ENCODE assay signal across 16 mouse cellular contexts in the genomic region with DNA sequence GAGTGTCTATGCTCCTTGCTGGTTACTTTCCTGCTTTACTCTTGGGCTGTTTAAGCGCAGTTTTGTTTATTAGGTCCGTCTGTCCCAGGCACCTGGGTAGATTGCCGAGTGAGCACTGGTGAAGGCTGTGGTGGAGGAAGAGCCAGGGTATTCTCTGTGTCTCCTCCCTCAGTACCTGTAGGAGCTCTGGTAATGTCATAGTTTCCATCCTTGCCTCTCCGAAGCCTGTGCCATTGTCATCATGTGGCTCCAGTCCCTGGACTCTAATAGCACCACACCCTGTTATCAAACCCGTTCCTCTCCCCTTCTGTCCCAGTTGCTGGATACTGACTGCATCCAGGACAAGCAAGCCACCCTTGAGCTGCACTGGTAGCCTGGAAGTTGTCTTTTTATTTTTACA.
"Had no signal": no experiment of that assay in that cellular context is flagged by ENCODE, and none has a peak within 500 bp of the region (broad histone marks: within the 10 kb centered on the region; RNA-seq: fewer than 3 reads in every experiment).

No protein-coding gene starts in this region.

- H3K27ac ChIP-seq: macrophage; midbrain, embryonic 13.5 days; midbrain, embryonic 15.5 days; neural tube, embryonic 12.5 days; stomach, embryonic 15.5 days; stomach, postnatal 0 days had no signal

- DNase-seq: liver, postnatal 0 days; lung, embryonic 14.5 days; lung, postnatal 10 days; lung, postnatal 36 days; right cerebral cortex, postnatal 14 days; thymus, adult 2 months; thymus, postnatal 25 days; thymus, postnatal 4 days had no signal

- H3K9ac ChIP-seq: liver, postnatal 0 days; lung, embryonic 14.5 days; midbrain, embryonic 13.5 days; midbrain, embryonic 15.5 days; neural tube, embryonic 12.5 days; stomach, embryonic 15.5 days had no signal

- H3K9me3 ChIP-seq: megakaryocyte, embryonic 14.5 days; midbrain, embryonic 13.5 days; midbrain, embryonic 15.5 days; neural tube, embryonic 12.5 days; stomach, embryonic 15.5 days had no signal

- H3K27me3 ChIP-seq: megakaryocyte, embryonic 14.5 days; midbrain, embryonic 13.5 days; midbrain, embryonic 15.5 days; neural tube, embryonic 12.5 days; stomach, embryonic 15.5 days had no signal

- H3K4me2 ChIP-seq: lung, embryonic 14.5 days; midbrain, embryonic 11.5 days; midbrain, embryonic 13.5 days; midbrain, embryonic 15.5 days; neural tube, embryonic 12.5 days; stomach, embryonic 15.5 days had no signal

- H3K36me3 ChIP-seq: midbrain, embryonic 13.5 days; midbrain, embryonic 15.5 days; neural tube, embryonic 12.5 days; stomach, embryonic 15.5 days had no signal

- ATAC-seq: liver, postnatal 0 days; midbrain, embryonic 13.5 days; midbrain, embryonic 15.5 days had no signal

- H3K4me3 ChIP-seq: megakaryocyte, embryonic 14.5 days; midbrain, embryonic 13.5 days; midbrain, embryonic 15.5 days; neural tube, embryonic 12.5 days; stomach, embryonic 15.5 days had no signal
